30 mouse cellular contexts compared by ENCODE assay signal in genomic region chr12:55571661-55572060, GRCm38 (mm10). TPM values are rescaled to one million over a fixed set of nuclear protein-coding genes. Genes with fewer than 3 reads are reported as not detected.
DNase-seq lines count a peak whose midpoint lies in the region; ATAC-seq and TF ChIP-seq lines count a peak whose summit lies in the region.
"Had no signal": no experiment of that assay in that cellular context is flagged by ENCODE, and none has a peak within 500 bp of the region (broad histone marks: within the 10 kb centered on the region; RNA-seq: fewer than 3 reads in every experiment).

No protein-coding gene starts in this region.

- H3K9me3 ChIP-seq in forebrain, embryonic 13.5 days (replicated peaks): no peaks in the 10 kb centered on the region
- no peaks in the 10 kb centered on the region for H3K9me3 ChIP-seq in forebrain, embryonic 11.5 days (ENCODE audit: control insufficient read depth, low read length)
- H3K9me3 ChIP-seq in heart, embryonic 11.5 days (replicated peaks; ENCODE audit: control insufficient read depth, low read length): no peaks in the 10 kb centered on the region
- H3K9me3 ChIP-seq in lung, postnatal 0 days (ENCODE audit: low read length): no peaks in the 10 kb centered on the region
- H3K9me3 ChIP-seq: embryonic facial prominence, embryonic 12.5 days; embryonic facial prominence, embryonic 15.5 days; forebrain, embryonic 15.5 days; heart, embryonic 15.5 days; hindbrain, embryonic 10.5 days; hindbrain, embryonic 13.5 days; intestine, embryonic 15.5 days had no signal

- no peaks in the 10 kb centered on the region for H3K27me3 ChIP-seq in forebrain, embryonic 13.5 days
- H3K27me3 ChIP-seq in forebrain, embryonic 11.5 days (ENCODE audit: control insufficient read depth, insufficient read depth, low read length): no peaks in the 10 kb centered on the region
- H3K27me3 ChIP-seq in heart, embryonic 11.5 days (ENCODE audit: control insufficient read depth, insufficient read depth, low read length): no peaks in the 10 kb centered on the region
- H3K27me3 ChIP-seq in lung, postnatal 0 days (replicated peaks; ENCODE audit: insufficient read depth, low read length): no peaks in the 10 kb centered on the region
- H3K27me3 ChIP-seq: embryonic facial prominence, embryonic 12.5 days; embryonic facial prominence, embryonic 15.5 days; forebrain, embryonic 15.5 days; heart, embryonic 12.5 days; heart, embryonic 15.5 days; hindbrain, embryonic 13.5 days; intestine, embryonic 15.5 days had no signal

- H3K4me2 ChIP-seq in forebrain, embryonic 13.5 days: peak overlapping the region; percentile 7; the same call in 1 of the 2 replicates
- no peak overlapping the region for H3K4me2 ChIP-seq in forebrain, embryonic 11.5 days (ENCODE audit: low read depth, low read length, severe bottlenecking)
- no peak overlapping the region for H3K4me2 ChIP-seq in heart, embryonic 11.5 days
- no peak overlapping the region for H3K4me2 ChIP-seq in lung, postnatal 0 days (replicated peaks; ENCODE audit: low read depth, low read length)
- H3K4me2 ChIP-seq: embryonic facial prominence, embryonic 12.5 days; embryonic facial prominence, embryonic 15.5 days; forebrain, embryonic 15.5 days; heart, embryonic 12.5 days; heart, embryonic 15.5 days; hindbrain, embryonic 13.5 days; intestine, embryonic 15.5 days had no signal

- WGBS in forebrain, embryonic 13.5 days: 53% methylated on average over 10 of the region's 10 CpGs
- WGBS in forebrain, embryonic 11.5 days: 73% methylated on average over 10 of the region's 10 CpGs
- WGBS in heart, embryonic 11.5 days (ENCODE audit: insufficient replicate concordance): 79% methylated on average over 10 of the region's 10 CpGs
- WGBS in lung, postnatal 0 days: 70% methylated on average over 10 of the region's 10 CpGs

- no peak for TF ChIP-seq CTCF in lung, postnatal 0 days (IDR thresholded peaks at IDR 0.05)

- H3K27ac ChIP-seq in forebrain, embryonic 13.5 days: no peak overlapping the region
- H3K27ac ChIP-seq in forebrain, embryonic 11.5 days (ENCODE audit: low read depth, low read length): no peak overlapping the region
- no peak overlapping the region for H3K27ac ChIP-seq in heart, embryonic 11.5 days (ENCODE audit: low read depth, low read length)
- no peak overlapping the region for H3K27ac ChIP-seq in lung, postnatal 0 days (ENCODE audit: low read length)
- H3K27ac ChIP-seq: embryonic facial prominence, embryonic 12.5 days; embryonic facial prominence, embryonic 15.5 days; forebrain, embryonic 15.5 days; gastrocnemius, adult 2 months; heart, adult 2 months; heart, embryonic 15.5 days; hindbrain, embryonic 10.5 days; hindbrain, embryonic 13.5 days; intestine, embryonic 15.5 days had no signal

- TF ChIP-seq EP300 in lung, postnatal 0 days (IDR thresholded peaks at IDR 0.05): no peak

- no peak for ATAC-seq in forebrain, embryonic 13.5 days
- no peak for ATAC-seq in forebrain, embryonic 11.5 days (replicated peaks; ENCODE audit: low FRiP score)
- no peak for ATAC-seq in heart, embryonic 11.5 days (replicated peaks; ENCODE audit: insufficient number of reproducible peaks, low FRiP score, low TSS enrichment)
- peak; percentile 32 for ATAC-seq in lung, postnatal 0 days
- ATAC-seq: activated CD4-positive, CD25-positive, alpha-beta regulatory T cell, adult 4 months; forebrain, embryonic 15.5 days; hindbrain, embryonic 16.5 days; intestine, embryonic 15.5 days had no signal

- H3K9ac ChIP-seq in forebrain, embryonic 13.5 days: no peak overlapping the region
- no peak overlapping the region for H3K9ac ChIP-seq in forebrain, embryonic 11.5 days (ENCODE audit: low read length)
- H3K9ac ChIP-seq in heart, embryonic 11.5 days (ENCODE audit: low read depth, low read length): no peak overlapping the region
- H3K9ac ChIP-seq in lung, postnatal 0 days (replicated peaks; ENCODE audit: low read depth): no peak overlapping the region
- H3K9ac ChIP-seq: embryonic facial prominence, embryonic 12.5 days; embryonic facial prominence, embryonic 15.5 days; forebrain, embryonic 15.5 days; heart, embryonic 12.5 days; heart, embryonic 15.5 days; hindbrain, embryonic 13.5 days; intestine, embryonic 15.5 days had no signal

- H3K36me3 ChIP-seq in forebrain, embryonic 13.5 days (ENCODE audit: poor library complexity, severe bottlenecking): no peaks in the 10 kb centered on the region
- no peaks in the 10 kb centered on the region for H3K36me3 ChIP-seq in forebrain, embryonic 11.5 days (ENCODE audit: control insufficient read depth, insufficient read depth, low read length)
- H3K36me3 ChIP-seq in heart, embryonic 11.5 days (ENCODE audit: control insufficient read depth, insufficient read depth, low read length): no peaks in the 10 kb centered on the region
- H3K36me3 ChIP-seq in lung, postnatal 0 days (ENCODE audit: insufficient read depth, low read length): no peaks in the 10 kb centered on the region
- H3K36me3 ChIP-seq: embryonic facial prominence, embryonic 12.5 days; embryonic facial prominence, embryonic 15.5 days; forebrain, embryonic 15.5 days; heart, embryonic 12.5 days; heart, embryonic 15.5 days; hindbrain, embryonic 10.5 days; hindbrain, embryonic 13.5 days; intestine, embryonic 15.5 days had no signal

- H3K4me1 ChIP-seq in forebrain, embryonic 13.5 days: peaks cover 14% of the 10 kb centered on the region; the same call in 1 of the 2 replicates
- 0 out of 2 replicates have a peak, but pooled peaks cover 3% of the 10 kb centered on the region for H3K4me1 ChIP-seq in forebrain, embryonic 11.5 days (replicated peaks; ENCODE audit: control insufficient read depth, insufficient read depth, low read length)
- H3K4me1 ChIP-seq in heart, embryonic 11.5 days (ENCODE audit: control insufficient read depth, insufficient read depth, low read length): no peaks in the 10 kb centered on the region
- no peaks in the 10 kb centered on the region for H3K4me1 ChIP-seq in lung, postnatal 0 days (ENCODE audit: insufficient read depth, low read depth, low read length)
- H3K4me1 ChIP-seq: embryonic facial prominence, embryonic 12.5 days; embryonic facial prominence, embryonic 15.5 days; heart, embryonic 12.5 days; heart, embryonic 15.5 days; intestine, embryonic 15.5 days had no signal

- H3K4me3 ChIP-seq in forebrain, embryonic 13.5 days: no peak overlapping the region
- H3K4me3 ChIP-seq in forebrain, embryonic 11.5 days (ENCODE audit: low read depth, low read length): no peak overlapping the region
- H3K4me3 ChIP-seq in heart, embryonic 11.5 days (ENCODE audit: low read depth, low read length): no peak overlapping the region
- H3K4me3 ChIP-seq in lung, postnatal 0 days (ENCODE audit: low read depth, low read length): no peak overlapping the region
- H3K4me3 ChIP-seq: embryonic facial prominence, embryonic 12.5 days; embryonic facial prominence, embryonic 15.5 days; forebrain, embryonic 15.5 days; gastrocnemius, adult 2 months; heart, adult 2 months; heart, embryonic 12.5 days; heart, embryonic 15.5 days; hindbrain, embryonic 10.5 days; hindbrain, embryonic 13.5 days; intestine, embryonic 15.5 days had no signal

- no peak for DNase-seq in forebrain, embryonic 11.5 days (ENCODE audit: low spot score)
- peak; percentile 40 for DNase-seq in heart, adult 11 months
- no peak for DNase-seq in lung, postnatal 0 days (ENCODE audit: low spot score)
- no peak for DNase-seq in lung, postnatal 14 days
- peak; percentile 15 for DNase-seq in brain, adult 2 months (ENCODE audit: low read depth, low spot score)
- DNase-seq in thymus, postnatal 0 days (ENCODE audit: low spot score): no peak
- DNase-seq: adrenal gland, adult 8-10 months; adrenal gland, postnatal 25 days; cerebellum, adult 11 months; cerebellum, adult 2 months; cerebellum, adult 9-11 months; cerebellum, postnatal 25 days; gastrocnemius, adult 2 months; gastrocnemius, postnatal 14 days; heart, adult 2 months; heart, postnatal 10 days; heart, postnatal 36 days had no signal

RNA-seq across cellular contexts. Expression of gene Aldoart2, which starts 6.6 kb away (rescaled TPM):
- not detected in 2 replicates for polyA plus RNA-seq in forebrain, embryonic 13.5 days (2015; fragmentation: Nextera tagmentation; extraction: Ambion mirVana)
- not detected in 2 replicates for polyA plus RNA-seq in forebrain, embryonic 11.5 days (2014; fragmentation: Nextera tagmentation; extraction: Ambion mirVana)
- polyA plus RNA-seq in heart, embryonic 11.5 days (2014; fragmentation: Nextera tagmentation; extraction: Ambion mirVana): 0.19 and 0.28 TPM in 2 replicates
- not detected in 2 replicates for polyA plus RNA-seq in lung, postnatal 0 days (2015; fragmentation: Nextera tagmentation; extraction: Ambion mirVana)
- not detected in 2 replicates for polyA plus RNA-seq in thymus, postnatal 0 days (2015; fragmentation: Nextera tagmentation; extraction: Ambion mirVana)
- polyA plus RNA-seq: embryonic facial prominence, embryonic 12.5 days; embryonic facial prominence, embryonic 15.5 days; forebrain, embryonic 15.5 days; frontal cortex, adult 2 months; heart, embryonic 12.5 days; hindbrain, embryonic 10.5 days; hindbrain, embryonic 13.5 days; hindbrain, embryonic 16.5 days had no signal

RNA-seq across cellular contexts. Expression of gene Insm2, which starts 27.6 kb away (rescaled TPM):
- polyA plus RNA-seq in forebrain, embryonic 13.5 days (2015; fragmentation: Nextera tagmentation; extraction: Ambion mirVana): 1.1 and 2.4 TPM in 2 replicates
- polyA plus RNA-seq in forebrain, embryonic 11.5 days (2014; fragmentation: Nextera tagmentation; extraction: Ambion mirVana): 1.6 and 1.7 TPM in 2 replicates
- polyA plus RNA-seq in heart, embryonic 11.5 days (2014; fragmentation: Nextera tagmentation; extraction: Ambion mirVana): 0.07 TPM in 1 of 2 replicates, not detected in the other
- 0.08 and 0.10 TPM in 2 replicates for polyA plus RNA-seq in lung, postnatal 0 days (2015; fragmentation: Nextera tagmentation; extraction: Ambion mirVana)
- 0.09 and 0.25 TPM in 2 replicates for polyA plus RNA-seq in thymus, postnatal 0 days (2015; fragmentation: Nextera tagmentation; extraction: Ambion mirVana)
- polyA plus RNA-seq: heart, adult 2 months had no signal

Comparison
In these comparisons a context has a peak if more than half of its experiments do, and no peak if none do; other contexts are left out.
1. DNase-seq: peak in heart, adult 11 months (single experiment) and brain, adult 2 months (single experiment); none in forebrain, embryonic 11.5 days (single experiment), lung, postnatal 0 days (single experiment), lung, postnatal 14 days (single experiment) and thymus, postnatal 0 days (single experiment).